Mouse (Mus musculus) lung, embryonic 15.5 days (tissue): ENCODE measurements around the gene Gopc. TPM values are rescaled to one million over a fixed set of nuclear protein-coding genes. Genes with fewer than 3 reads are reported as not detected.
A peak's percentile ranks its signal among the peaks of the same experiment; 100 is the strongest.

ENCODE experiments used
- ATAC-seq: fragments of 200-750 bp; cut with Nextera tagmentation; 2 replicates; pipeline ENCODE4 v1.8.0; 2017; ENCODE audit warnings: moderate number of reproducible peaks, borderline replicate concordance; ENCODE audit not compliant: low FRiP score, low TSS enrichment; ENCODE audit errors: extremely low read depth
- H3K27ac ChIP-seq: fragments of 300-500 bp; sonication (generic); 2 replicates; pipeline ENCODE4 v1.5.1; 2015; ENCODE audit warnings: moderate library complexity, mild to moderate bottlenecking, inconsistent platforms
- H3K27me3 ChIP-seq: fragments of 300-500 bp; sonication (generic); 2 replicates; pipeline ENCODE4 v1.6.1; 2015; ENCODE audit warnings: inconsistent platforms
- H3K36me3 ChIP-seq: fragments of 300-500 bp; sonication (generic); 2 replicates; pipeline ENCODE4 v1.6.1; 2015; ENCODE audit warnings: inconsistent platforms
- H3K4me1 ChIP-seq: fragments of 300-500 bp; sonication (generic); 2 replicates; pipeline ENCODE4 v1.6.1; 2015; ENCODE audit warnings: inconsistent platforms
- H3K4me2 ChIP-seq: fragments of 300-500 bp; sonication (generic); 2 replicates; pipeline ENCODE4 v1.6.1; 2015; ENCODE audit warnings: inconsistent platforms, mild to moderate bottlenecking, moderate library complexity
- H3K4me3 ChIP-seq: fragments of 300-500 bp; sonication (generic); 2 replicates; pipeline ENCODE4 v1.5.1; 2015; ENCODE audit warnings: mild to moderate bottlenecking, inconsistent platforms
- H3K9ac ChIP-seq: fragments of 300-500 bp; sonication (generic); 2 replicates; pipeline ENCODE4 v1.6.1; 2015; ENCODE audit warnings: inconsistent platforms
- H3K9me3 ChIP-seq: fragments of 300-500 bp; sonication (generic); 2 replicates; pipeline ENCODE4 v1.6.1; 2016; ENCODE audit warnings: inconsistent platforms
- WGBS: fragments of 180-500 bp; shearing (Covaris S2); methylation state at CpG from one replicate; pipeline ENCODE4 v1.1.7; 2015; 5-methylcytosine and 5-hydroxymethylcytosine counted together
- polyA plus RNA-seq: library from polyadenylated mRNA; unstranded; fragments of >200 nt; fragmentation: Nextera tagmentation; extraction: Ambion mirVana; gene quantifications from 2 replicates; pipeline ENCODE4 v1.2.1, GENCODE M21; 2015

The Gopc gene
- polyA plus RNA-seq, 1 experiment from 2014 or later = 22.3 TPM

- Histone ChIP-seq H3K27ac (no peak overlapping the region), H3K9ac (no peak overlapping the region), H3K4me3 (no peak overlapping the region), H3K4me1 (peaks cover 6% of the 10 kb centered on the region; the same call in 1 of the 2 replicates), H3K9me3 (no peaks in the 10 kb centered on the region), H3K36me3 (no peaks in the 10 kb centered on the region), H3K27me3 (no peaks in the 10 kb centered on the region), H3K4me2 (no peak overlapping the region)
- 51% methylated on average over 8 of the region's 8 CpGs for WGBS
- ATAC-seq = no peak
Measured at GRCm38 (mm10) chr10:52384823-52385610, 3.1 kb upstream of the Gopc start.

GRCm38 (mm10) chr10:52383522-52383921, 1.6 kb upstream of the Gopc start:
- H3K36me3 ChIP-seq = no peaks in the 10 kb centered on the region
- 93% methylated on average over 1 of the region's 1 CpGs for WGBS
- peaks cover 13% of the 10 kb centered on the region; the same call in 1 of the 2 replicates for H3K4me1 ChIP-seq
- H3K4me2 ChIP-seq = no peak overlapping the region
- ATAC-seq = no peak
- H3K27me3 ChIP-seq = no peaks in the 10 kb centered on the region
- no peak overlapping the region for H3K9ac ChIP-seq
- no peak overlapping the region for H3K27ac ChIP-seq
- no peak overlapping the region for H3K4me3 ChIP-seq
- H3K9me3 ChIP-seq = no peaks in the 10 kb centered on the region

- H3K4me2 ChIP-seq = peak overlapping the region; percentile 76
- no peaks in the 10 kb centered on the region for H3K9me3 ChIP-seq
- ATAC-seq = no peak
- H3K27me3 ChIP-seq = no peaks in the 10 kb centered on the region
- H3K9ac ChIP-seq = peak overlapping the region; percentile 53; the same call in 1 of the 2 replicates
- H3K4me3 ChIP-seq = peak overlapping the region; percentile 85
- 54% methylated on average over 6 of the region's 6 CpGs for WGBS
- peaks cover 15% of the 10 kb centered on the region; the same call in 1 of the 2 replicates for H3K4me1 ChIP-seq
- no peaks in the 10 kb centered on the region for H3K36me3 ChIP-seq
- 0 out of 2 replicates have a peak overlapping the region, but pooled peaks have one; percentile 96 for H3K27ac ChIP-seq
Measured at GRCm38 (mm10) chr10:52383022-52383421, 1.1 kb upstream of the Gopc start.

- Histone ChIP-seq H3K9ac (peak overlapping the region; percentile 85), H3K9me3 (no peaks in the 10 kb centered on the region), H3K27me3 (no peaks in the 10 kb centered on the region), H3K27ac (peak overlapping the region; percentile 96), H3K4me3 (peak overlapping the region; percentile 85), H3K36me3 (no peaks in the 10 kb centered on the region), H3K4me1 (peaks cover 15% of the 10 kb centered on the region; the same call in 1 of the 2 replicates), H3K4me2 (peak overlapping the region; percentile 76)
- WGBS = under 1% methylated on average over 19 of the region's 19 CpGs
- peak; percentile 47 for ATAC-seq
Measured at GRCm38 (mm10) chr10:52381321-52381801, 563 bp downstream of the Gopc start.

- ATAC-seq = no peak
Measured at GRCm38 (mm10) chr10:52377813-52378212, 4.1 kb downstream of the Gopc start.

GRCm38 (mm10) chr10:52376422-52376821, 5.5 kb downstream of the Gopc start:
- Histone ChIP-seq H3K27me3 (no peaks in the 10 kb centered on the region), H3K4me1 (0 out of 2 replicates have a peak, but pooled peaks cover 9% of the 10 kb centered on the region), H3K4me3 (no peak overlapping the region), H3K9me3 (no peaks in the 10 kb centered on the region), H3K36me3 (no peaks in the 10 kb centered on the region), H3K27ac (no peak overlapping the region), H3K4me2 (no peak overlapping the region), H3K9ac (no peak overlapping the region)
- 85% methylated on average over 2 of the region's 2 CpGs for WGBS
- ATAC-seq = no peak

More at GRCm38 (mm10) chr10:52377813-52378212, 4.1 kb downstream of the Gopc start:
- Histone ChIP-seq H3K27me3 (no peaks in the 10 kb centered on the region), H3K4me3 (no peak overlapping the region), H3K9me3 (no peaks in the 10 kb centered on the region), H3K36me3 (no peaks in the 10 kb centered on the region), H3K27ac (no peak overlapping the region), H3K4me2 (no peak overlapping the region), H3K4me1 (peaks cover 12% of the 10 kb centered on the region; the same call in 1 of the 2 replicates), H3K9ac (no peak overlapping the region)
- 87% methylated on average over 2 of the region's 2 CpGs for WGBS

- no peak overlapping the region for H3K4me3 ChIP-seq
- ATAC-seq = no peak
- H3K9me3 ChIP-seq = no peaks in the 10 kb centered on the region
- no peak overlapping the region for H3K9ac ChIP-seq
- H3K27me3 ChIP-seq = no peaks in the 10 kb centered on the region
- no peak overlapping the region for H3K27ac ChIP-seq
- H3K4me2 ChIP-seq = no peak overlapping the region
- no peaks in the 10 kb centered on the region for H3K36me3 ChIP-seq
- H3K4me1 ChIP-seq = 0 out of 2 replicates have a peak, but pooled peaks cover 9% of the 10 kb centered on the region
Measured at GRCm38 (mm10) chr10:52374651-52375050, 7.3 kb downstream of the Gopc start.

GRCm38 (mm10) chr10:52373834-52374233, 8.1 kb downstream of the Gopc start:
- H3K27ac ChIP-seq = no peak overlapping the region
- no peak for ATAC-seq
- H3K4me3 ChIP-seq = no peak overlapping the region
- no peak overlapping the region for H3K4me2 ChIP-seq
- H3K36me3 ChIP-seq = no peaks in the 10 kb centered on the region
- H3K9me3 ChIP-seq = no peaks in the 10 kb centered on the region
- 69% methylated on average over 4 of the region's 4 CpGs for WGBS
- H3K27me3 ChIP-seq = no peaks in the 10 kb centered on the region
- H3K9ac ChIP-seq = no peak overlapping the region
- 0 out of 2 replicates have a peak, but pooled peaks cover 4% of the 10 kb centered on the region for H3K4me1 ChIP-seq

GRCm38 (mm10) chr10:52368376-52368775, 13.5 kb downstream of the Gopc start:
- Histone ChIP-seq H3K4me2 (no peak overlapping the region), H3K4me3 (no peak overlapping the region), H3K27me3 (no peaks in the 10 kb centered on the region), H3K9me3 (no peaks in the 10 kb centered on the region), H3K27ac (no peak overlapping the region), H3K4me1 (no peaks in the 10 kb centered on the region), H3K9ac (no peak overlapping the region), H3K36me3 (no peaks in the 10 kb centered on the region)
- WGBS = 79% methylated on average over 4 of the region's 4 CpGs
- ATAC-seq = no peak

- H3K36me3 ChIP-seq = peaks cover 4% of the 10 kb centered on the region; the same call in 1 of the 2 replicates
- H3K4me3 ChIP-seq = no peak overlapping the region
- H3K4me2 ChIP-seq = no peak overlapping the region
- no peak overlapping the region for H3K9ac ChIP-seq
- H3K4me1 ChIP-seq = no peaks in the 10 kb centered on the region
- no peaks in the 10 kb centered on the region for H3K27me3 ChIP-seq
- H3K9me3 ChIP-seq = no peaks in the 10 kb centered on the region
- WGBS = 92% methylated on average over 9 of the region's 9 CpGs
- ATAC-seq = no peak
- H3K27ac ChIP-seq = no peak overlapping the region
Measured at GRCm38 (mm10) chr10:52360862-52361609, 20.9 kb downstream of the Gopc start.

- WGBS = 98% methylated on average over 4 of the region's 4 CpGs
- H3K36me3 ChIP-seq = peaks cover 4% of the 10 kb centered on the region; the same call in 1 of the 2 replicates
Measured at GRCm38 (mm10) chr10:52360241-52360735, 21.6 kb downstream of the Gopc start.

More at GRCm38 (mm10) chr10:52360241-52360735, 21.6 kb downstream of the Gopc start:
- no peak overlapping the region for H3K4me2 ChIP-seq
- no peaks in the 10 kb centered on the region for H3K27me3 ChIP-seq
- no peak overlapping the region for H3K27ac ChIP-seq
- no peak overlapping the region for H3K4me3 ChIP-seq
- H3K9ac ChIP-seq = no peak overlapping the region
- ATAC-seq = no peak
- no peaks in the 10 kb centered on the region for H3K9me3 ChIP-seq
- no peaks in the 10 kb centered on the region for H3K4me1 ChIP-seq
